Mouse (Mus musculus) right cerebral cortex, postnatal 10 days (tissue): ENCODE data around the gene Phc2.
"Not testable (repeated sequence)": the region's sequence is repeated elsewhere in the genome, so short reads cannot be mapped to it uniquely, and the experiment has no call there.

Source experiments
- DNase-seq, 2 experiments: peaks; one replicate each; pipeline ENCODE4 v3.0.0; 2021; ENCODE audit warnings: low spot score in 2 of 2

The Phc2 gene

GRCm38 (mm10) chr4:128645896-128646295 is 8.6 kb upstream of the Phc2 start:
- DNase-seq = no peak

- no peak for DNase-seq
Measured at GRCm38 (mm10) chr4:128646762-128647161, 7.7 kb upstream of the Phc2 start.

- DNase-seq = no peak
Measured at GRCm38 (mm10) chr4:128648567-128649255, 5.8 kb upstream of the Phc2 start.

GRCm38 (mm10) chr4:128651530-128651929 is 3.0 kb upstream of the Phc2 start:
- no peak for DNase-seq

GRCm38 (mm10) chr4:128652584-128653298 is 1.8 kb upstream of the Phc2 start:
- no peak for DNase-seq

GRCm38 (mm10) chr4:128655446-128655845 is 944 bp downstream of the Phc2 start:
- no peak for DNase-seq

GRCm38 (mm10) chr4:128660196-128660595 is 5.7 kb downstream of the Phc2 start:
- DNase-seq = no peak

- DNase-seq = no peak
Measured at GRCm38 (mm10) chr4:128661063-128661462, 6.6 kb downstream of the Phc2 start.

GRCm38 (mm10) chr4:128664002-128664401 is 9.5 kb downstream of the Phc2 start:
- DNase-seq = no peak

GRCm38 (mm10) chr4:128666362-128666761 is 11.9 kb downstream of the Phc2 start:
- not testable (repeated sequence) for DNase-seq

- not testable (repeated sequence) for DNase-seq
Measured at GRCm38 (mm10) chr4:128667195-128667594, 12.7 kb downstream of the Phc2 start.

- no peak for DNase-seq
Measured at GRCm38 (mm10) chr4:128669229-128669628, 14.7 kb downstream of the Phc2 start.

- DNase-seq = no peak
Measured at GRCm38 (mm10) chr4:128670566-128671191, 16.2 kb downstream of the Phc2 start.

- no peak for DNase-seq
Measured at GRCm38 (mm10) chr4:128672494-128672893, 18.0 kb downstream of the Phc2 start.

- DNase-seq = no peak
Measured at GRCm38 (mm10) chr4:128678564-128679217, 24.2 kb downstream of the Phc2 start.

- DNase-seq = no peak
Measured at GRCm38 (mm10) chr4:128681126-128681525, 26.6 kb downstream of the Phc2 start.

- no peak for DNase-seq
Measured at GRCm38 (mm10) chr4:128682281-128682680, 27.8 kb downstream of the Phc2 start.

- DNase-seq = no peak
Measured at GRCm38 (mm10) chr4:128683706-128684105, 29.2 kb downstream of the Phc2 start.

- DNase-seq = no peak
Measured at GRCm38 (mm10) chr4:128684108-128684507, 29.6 kb downstream of the Phc2 start.

- DNase-seq = peak; percentile 86 to 88
Measured at GRCm38 (mm10) chr4:128688513-128688913, 34.0 kb downstream of the Phc2 start.

GRCm38 (mm10) chr4:128688976-128689375 is 34.5 kb downstream of the Phc2 start:
- DNase-seq = peak; percentile 74 to 82

GRCm38 (mm10) chr4:128689739-128690304 is 35.3 kb downstream of the Phc2 start:
- DNase-seq = peak in 1 of 2 experiments; percentile 31
